Mouse (Mus musculus): Measurements from ENCODE around the gene Banf2.

GRCm38 (mm10) chr2:144007211-144007610 is 25.6 kb upstream of the Banf2 start:
- no peak for TF ChIP-seq POLR2A (IDR thresholded peaks at IDR 0.05; ENCODE audit: borderline replicate concordance, insufficient read depth, low read length)
- no peak for TF ChIP-seq CTCF (IDR thresholded peaks at IDR 0.05; ENCODE audit: borderline replicate concordance, insufficient read depth, low read depth, low read length)
